Mouse (Mus musculus) CH12.LX (cell line): ENCODE results near the gene Atp2a3. TPM values are rescaled to one million over a fixed set of nuclear protein-coding genes. Genes with fewer than 3 reads are reported as not detected.

ENCODE experiments used
- DNase-seq: peaks from one replicate; pipeline ENCODE4 v3.0.0-alpha.2; 2013; ENCODE audit errors: extremely low read depth
- H3K27ac ChIP-seq: 2 replicates; pipeline ENCODE4 v1.5.1; 2012; ENCODE audit warnings: low read depth, mild to moderate bottlenecking, control low read depth, moderate library complexity; ENCODE audit not compliant: insufficient read depth
- H3K27me3 ChIP-seq: replicated peaks from 2 replicates; pipeline ENCODE3; 2012; ENCODE audit warnings: inconsistent platforms
- H3K36me3 ChIP-seq, 2 experiments: replicated peaks in 1 of 2; 2 replicates each; pipeline versions ENCODE3 to v1.6.1; 2012; ENCODE audit warnings: inconsistent platforms in 1 of 2, low read length in 1 of 2, mild to moderate bottlenecking in 1 of 2, mixed read lengths in 1 of 2, moderate library complexity in 1 of 2; ENCODE audit not compliant: control insufficient read depth in 1 of 2, insufficient read depth in 1 of 2
- H3K4me1 ChIP-seq, 2 experiments: 2 replicates each; pipeline ENCODE4 v1.6.1; 2012; ENCODE audit warnings: inconsistent platforms in 1 of 2, moderate library complexity in 1 of 2; ENCODE audit not compliant: insufficient read depth in 2 of 2, control insufficient read depth in 1 of 2
- H3K4me2 ChIP-seq: 2 replicates; pipeline ENCODE4 v1.6.1; 2012; ENCODE audit warnings: low read depth, mild to moderate bottlenecking, control low read depth; ENCODE audit not compliant: poor library complexity, insufficient read depth, severe bottlenecking
- H3K4me3 ChIP-seq, 3 experiments: fragments of 150-350 bp in 1 of 3; sonication (generic) in 1 of 3; replicated peaks in 1 of 3; 2 replicates each; pipeline versions ENCODE3 to v1.5.1; 2011 to 2012; ENCODE audit warnings: low read depth in 2 of 3, low read length in 2 of 3, mild to moderate bottlenecking in 2 of 3, moderate library complexity in 2 of 3, control low read depth in 1 of 3, improper control_type of control experiment in 1 of 3, inconsistent platforms in 1 of 3, mixed read lengths in 1 of 3; ENCODE audit not compliant: poor library complexity in 1 of 3
- H3K79me2 ChIP-seq: replicated peaks from 2 replicates; pipeline ENCODE4 v1.6.1; 2012; ENCODE audit warnings: mild to moderate bottlenecking, moderate library complexity; ENCODE audit not compliant: control insufficient read depth, poor library complexity, insufficient read depth, severe bottlenecking; ENCODE audit errors: extremely low read depth
- H3K9ac ChIP-seq: 2 replicates; pipeline ENCODE4 v1.6.1; 2012; ENCODE audit warnings: low read depth, mild to moderate bottlenecking, control low read depth, moderate library complexity; ENCODE audit not compliant: insufficient read depth
- H3K9me3 ChIP-seq: replicated peaks from 2 replicates; pipeline ENCODE3; 2012; ENCODE audit warnings: low read length, inconsistent platforms, mixed read lengths
- BHLHE40 ChIP-seq: IDR thresholded peaks from 2 replicates; pipeline ENCODE4 v1.6.1; 2011; ENCODE audit warnings: mild to moderate bottlenecking, low read depth, low read length, improper control_type of control experiment
- CHD2 ChIP-seq: IDR thresholded peaks from 2 replicates; pipeline ENCODE4 v1.6.1; 2011; ENCODE audit warnings: low read length, improper control_type of control experiment
- CTCF ChIP-seq, 2 experiments: IDR thresholded peaks in 1 of 2; conservative IDR thresholded peaks in 1 of 2; 2 replicates each; pipeline ENCODE4 v1.5.1; 2011 to 2012; ENCODE audit warnings: low read depth in 2 of 2, low read length in 2 of 2, improper control_type of control experiment in 1 of 2, inconsistent platforms in 1 of 2, mild to moderate bottlenecking in 1 of 2, moderate library complexity in 1 of 2
- E2F4 ChIP-seq: IDR thresholded peaks from 2 replicates; pipeline ENCODE4 v1.6.1; 2011; ENCODE audit warnings: low read depth, low read length, improper control_type of control experiment; ENCODE audit not compliant: insufficient replicate concordance
- EP300 ChIP-seq: IDR thresholded peaks from 2 replicates; pipeline ENCODE4 v1.6.1; 2011; ENCODE audit warnings: low read length, improper control_type of control experiment
- ETS1 ChIP-seq: conservative IDR thresholded peaks from 2 replicates; pipeline ENCODE4 v1.6.1; 2012; ENCODE audit warnings: low read depth, mild to moderate bottlenecking, inconsistent platforms, low read length, improper control_type of control experiment, moderate library complexity
- GABPA ChIP-seq: IDR thresholded peaks from 2 replicates; pipeline ENCODE4 v1.6.1; 2012; ENCODE audit warnings: low read depth, low read length, improper control_type of control experiment, inconsistent platforms; ENCODE audit not compliant: insufficient replicate concordance
- HCFC1 ChIP-seq: IDR thresholded peaks from 2 replicates; pipeline ENCODE4 v1.6.1; 2012; ENCODE audit warnings: low read depth, mild to moderate bottlenecking, inconsistent platforms, low read length, improper control_type of control experiment
- JUN ChIP-seq: IDR thresholded peaks from 2 replicates; pipeline ENCODE4 v1.6.1; 2011; ENCODE audit warnings: low read depth, mild to moderate bottlenecking, low read length, improper control_type of control experiment, moderate library complexity; ENCODE audit not compliant: insufficient read depth
- MAX ChIP-seq: IDR thresholded peaks from 2 replicates; pipeline ENCODE4 v1.6.1; 2011; ENCODE audit warnings: low read length, improper control_type of control experiment
- MAZ ChIP-seq: IDR thresholded peaks from 2 replicates; pipeline ENCODE4 v1.6.1; 2012; ENCODE audit warnings: low read depth, mild to moderate bottlenecking, inconsistent platforms, low read length, improper control_type of control experiment, moderate library complexity
- PAX5 ChIP-seq: IDR thresholded peaks from 2 replicates; pipeline ENCODE4 v1.6.1; 2012; ENCODE audit warnings: low read length, inconsistent platforms, mixed read lengths
- POLR2AphosphoS2 ChIP-seq: IDR thresholded peaks from 2 replicates; pipeline ENCODE4 v1.6.1; 2011; ENCODE audit warnings: low read depth, low read length, improper control_type of control experiment
- SMC3 ChIP-seq: IDR thresholded peaks from 2 replicates; pipeline ENCODE4 v1.6.1; 2011; ENCODE audit warnings: low read depth, low read length, improper control_type of control experiment
- TBP ChIP-seq: conservative IDR thresholded peaks from 2 replicates; pipeline ENCODE4 v1.6.1; 2011; ENCODE audit warnings: low read depth, low read length, improper control_type of control experiment
- UBTF ChIP-seq: IDR thresholded peaks from 2 replicates; pipeline ENCODE4 v1.6.1; 2012; ENCODE audit warnings: low read depth, mild to moderate bottlenecking, inconsistent platforms, low read length, improper control_type of control experiment, moderate library complexity
- USF2 ChIP-seq: conservative IDR thresholded peaks from 2 replicates; pipeline ENCODE4 v1.6.1; 2011; ENCODE audit warnings: low read depth, low read length, improper control_type of control experiment
- ZNF384 ChIP-seq: IDR thresholded peaks from 2 replicates; pipeline ENCODE4 v1.6.1; 2012; ENCODE audit warnings: low read depth, low read length, improper control_type of control experiment, inconsistent platforms
- dilution Hi-C: fragments of 300-500 bp; cut with MboI; formaldehyde crosslinking; loops from 2 replicates; pipeline ENCODE4 v1.14.3; 2020; ENCODE audit warnings: low sequenced_read_pairs; ENCODE audit not compliant: extremely low pct_unique_long_range_greater_than_20kb, extremely low pct_ligation_motif_present
- in situ Hi-C: fragments of 300-500 bp; cut with MboI; formaldehyde crosslinking; loops from 3 replicates; pipeline ENCODE4 v1.14.3; 2019; ENCODE audit warnings: low sequenced_read_pairs, low pct_ligation_motif_present, low pct_unique_long_range_greater_than_20kb, mixed read lengths
- polyA plus RNA-seq: library from polyadenylated mRNA; unstranded; fragments of >175 nt; gene quantifications from 2 replicates; pipeline ENCODE4 v1.2.1, GENCODE M21; 2012; ENCODE audit warnings: low read depth; ENCODE audit not compliant: insufficient read length
- total RNA-seq, 2 experiments: library from RNA; depleted of rRNA; stranded (reverse); fragments of 300-350 nt in 1 of 2; fragments of >200 nt in 1 of 2; gene quantifications; 2 replicates each; pipeline ENCODE4 v1.2.3; 2012 to 2014

Gene Atp2a3
- total and polyA plus RNA-seq, 3 experiments, result 61.4 to 279 (median 218) TPM

GRCm38 (mm10) chr11:72951137-72952000, 9.6 kb upstream of the Atp2a3 start:
- Histone ChIP-seq H3K27ac (no peak overlapping the region), H3K4me3 (no peak overlapping the region), H3K9ac (no peak overlapping the region), H3K27me3 (no peaks in the 10 kb centered on the region), H3K79me2 (no peaks in the 10 kb centered on the region), H3K4me1 (peaks cover 54 to 86% of the 10 kb centered on the region in 2 experiments), H3K4me2 (no peak overlapping the region), H3K36me3 (no peaks in the 10 kb centered on the region), H3K9me3 (peaks cover 17% of the 10 kb centered on the region)
- in situ Hi-C loops, result no loop called here
- dilution Hi-C loops, result no loop called here
- TF ChIP-seq CHD2 (no peak), E2F4 (no peak), GABPA (no peak), MAX (no peak), ETS1 (no peak), POLR2AphosphoS2 (no peak), HCFC1 (no peak), USF2 (no peak), EP300 (no peak), MAZ (no peak), BHLHE40 (no peak)
- DNase-seq, result no peak

- Histone ChIP-seq H3K27me3 (no peaks in the 10 kb centered on the region), H3K9ac (peak overlapping the region; percentile 21; the same call in 1 of the 2 replicates), H3K4me3 (peak overlapping the region in 1 of 3 experiments; percentile 34), H3K9me3 (peaks cover 17% of the 10 kb centered on the region), H3K4me2 (peak overlapping the region; percentile 57), H3K36me3 (no peaks in the 10 kb centered on the region), H3K79me2 (no peaks in the 10 kb centered on the region), H3K27ac (peak overlapping the region; percentile 96), H3K4me1 (peaks cover 49 to 86% of the 10 kb centered on the region in 2 experiments)
- dilution Hi-C loops (no loop called here), in situ Hi-C loops (no loop called here)
- TF ChIP-seq POLR2AphosphoS2, result no peak
- peak; percentile 21; the same call in 1 of the 2 replicates for TF ChIP-seq EP300
- TF ChIP-seq TBP, result no peak
- DNase-seq, result no peak
Observed at GRCm38 (mm10) chr11:72952226-72952625, 8.7 kb upstream of the Atp2a3 start.

GRCm38 (mm10) chr11:72952697-72953096, 8.3 kb upstream of the Atp2a3 start:
- in situ Hi-C loops, result no loop called here
- DNase-seq, result peak; percentile 36
- H3K9me3 ChIP-seq, result peaks cover 17% of the 10 kb centered on the region
- TF ChIP-seq ETS1 (no peak), JUN (no peak), CTCF (conservative IDR thresholded peaks at IDR 0.05 in 1 of 2, IDR thresholded peaks at IDR 0.05 in 1 of 2; ENCODE audit: low read depth in 2 of 2, low read length in 2 of 2) (peak in 1 of 2 experiments; percentile 22; a peak in 1 of 4 replicates), UBTF (0 out of 2 replicates have a peak, but pooled peaks have one; percentile 11), SMC3 (peak; percentile 12; the same call in 1 of the 2 replicates), MAX (no peak), ZNF384 (no peak), PAX5 (no peak)
- H3K4me1 ChIP-seq, result peaks cover 49 to 86% of the 10 kb centered on the region in 2 experiments
- H3K4me2 ChIP-seq, result peak overlapping the region; percentile 57
- H3K36me3 ChIP-seq, result no peaks in the 10 kb centered on the region
- dilution Hi-C loops, result no loop called here
- H3K79me2 ChIP-seq, result no peaks in the 10 kb centered on the region
- peak overlapping the region; percentile 21; the same call in 1 of the 2 replicates for H3K9ac ChIP-seq
- peak overlapping the region; percentile 96 for H3K27ac ChIP-seq
- H3K4me3 ChIP-seq, result peak overlapping the region in 1 of 3 experiments; percentile 34
- no peaks in the 10 kb centered on the region for H3K27me3 ChIP-seq
